Mouse (Mus musculus) splenic B cell, adult 2 months (primary cell): ENCODE measurements around the gene Igsf9.
A peak's percentile ranks its signal among the peaks of the same experiment; 100 is the strongest.

Experiments
- DNase-seq: peaks from one replicate; pipeline ENCODE4 v3.0.0-alpha.2; 2011; ENCODE audit warnings: low read depth, low spot score
- H3K27me3 ChIP-seq: 2 replicates; pipeline ENCODE4 v1.6.1; 2012; ENCODE audit warnings: mild to moderate bottlenecking, low read length, moderate library complexity, mixed read lengths; ENCODE audit not compliant: control insufficient read depth, poor library complexity, insufficient read depth, severe bottlenecking
- H3K36me3 ChIP-seq: 2 replicates; pipeline ENCODE4 v1.6.1; 2012; ENCODE audit warnings: mild to moderate bottlenecking, low read length, moderate library complexity, mixed read lengths; ENCODE audit not compliant: control insufficient read depth, poor library complexity, insufficient read depth, severe bottlenecking

The Igsf9 gene

GRCm38 (mm10) chr1:172481111-172481510 lies 477 bp upstream of the Igsf9 start:
- no peaks in the 10 kb centered on the region for H3K36me3 ChIP-seq
- DNase-seq: no peak
- H3K27me3 ChIP-seq: no peaks in the 10 kb centered on the region

- no peak for DNase-seq
- H3K27me3 ChIP-seq: no peaks in the 10 kb centered on the region
- H3K36me3 ChIP-seq: no peaks in the 10 kb centered on the region
Observed at GRCm38 (mm10) chr1:172482518-172483360, 1.2 kb downstream of the Igsf9 start.

DNA sequence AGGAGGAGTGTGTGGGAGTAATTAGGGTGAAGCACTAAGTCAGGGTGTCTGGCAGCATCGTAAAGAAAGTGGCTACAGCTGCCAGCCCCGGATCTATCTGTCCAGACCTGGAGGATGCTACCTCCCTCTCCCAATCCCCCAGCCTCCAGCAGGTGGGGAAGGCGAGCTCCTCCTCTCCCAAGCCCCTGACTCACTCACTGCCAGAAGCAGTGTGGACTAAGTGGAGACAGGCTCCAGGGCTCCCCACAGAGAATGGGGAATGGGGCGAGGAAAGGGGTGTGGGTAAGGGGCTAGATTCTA lies 1.7 kb downstream of the Igsf9 start:
- no peaks in the 10 kb centered on the region for H3K36me3 ChIP-seq
- DNase-seq: no peak
- no peaks in the 10 kb centered on the region for H3K27me3 ChIP-seq

- H3K27me3 ChIP-seq: no peaks in the 10 kb centered on the region
- DNase-seq: no peak
- H3K36me3 ChIP-seq: no peaks in the 10 kb centered on the region
Observed at GRCm38 (mm10) chr1:172484236-172484635, 2.6 kb downstream of the Igsf9 start.

DNA sequence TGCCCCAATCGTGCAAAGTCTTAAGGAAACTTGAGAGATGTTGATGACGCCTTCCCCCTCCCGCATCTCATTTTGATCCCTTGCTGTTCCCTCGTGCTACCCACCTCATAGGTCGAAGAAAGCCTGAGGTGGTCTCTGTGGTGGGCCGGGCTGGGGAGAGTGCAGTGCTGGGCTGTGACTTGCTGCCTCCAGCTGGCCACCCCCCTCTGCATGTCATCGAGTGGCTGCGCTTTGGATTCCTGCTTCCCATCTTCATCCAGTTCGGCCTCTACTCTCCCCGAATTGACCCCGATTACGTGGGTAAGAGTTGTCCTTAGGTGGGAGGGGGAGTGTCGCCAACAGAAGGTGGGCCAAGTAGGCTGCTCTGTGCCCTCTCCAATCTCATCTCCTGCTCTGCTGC lies 3.1 kb downstream of the Igsf9 start:
- no peaks in the 10 kb centered on the region for H3K36me3 ChIP-seq
- no peak for DNase-seq
- no peaks in the 10 kb centered on the region for H3K27me3 ChIP-seq

DNA sequence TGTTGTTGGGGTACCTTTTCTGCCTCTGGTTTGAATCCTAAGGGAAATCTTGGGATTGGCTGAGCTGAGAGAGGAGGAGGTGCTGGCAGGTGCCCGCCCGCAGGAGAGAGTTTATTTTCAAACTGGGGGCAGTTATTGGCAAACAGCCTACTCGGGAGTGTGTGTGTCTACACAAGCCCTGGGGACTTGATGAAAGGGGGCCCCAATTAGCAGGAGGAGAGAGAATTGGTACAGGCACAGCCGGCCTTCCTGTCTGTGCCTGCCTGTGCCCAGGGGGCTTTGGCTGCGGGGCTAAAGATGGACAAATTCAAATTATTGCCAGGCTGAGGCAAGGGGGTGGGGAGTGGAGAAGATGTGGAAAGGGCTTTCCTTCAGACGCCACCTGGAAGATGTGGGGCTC lies 4.2 kb downstream of the Igsf9 start:
- H3K36me3 ChIP-seq: no peaks in the 10 kb centered on the region
- H3K27me3 ChIP-seq: no peaks in the 10 kb centered on the region
- DNase-seq: no peak

DNA sequence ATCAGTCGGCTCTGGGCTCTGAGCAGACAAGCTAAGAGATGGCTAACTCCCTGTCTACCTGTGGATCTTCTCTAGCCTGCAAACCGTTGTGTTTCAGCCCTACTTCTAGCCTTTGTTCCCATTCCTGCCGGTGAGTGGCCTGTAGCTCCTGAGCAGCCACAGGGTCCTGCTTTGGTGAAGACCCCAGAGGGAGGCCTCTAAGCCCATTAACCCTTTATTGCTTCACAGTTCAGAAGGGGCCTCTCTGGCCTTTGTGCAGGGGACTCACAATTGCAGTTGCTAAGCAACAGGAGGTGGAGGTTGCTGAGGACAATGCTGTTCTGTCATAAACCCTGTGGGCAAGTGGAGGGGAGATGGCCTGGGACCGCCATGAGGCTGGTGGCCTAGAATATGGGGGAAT lies 4.6 kb downstream of the Igsf9 start:
- no peak for DNase-seq

GRCm38 (mm10) chr1:172486651-172487050 lies 5.1 kb downstream of the Igsf9 start:
- DNase-seq: no peak
- Histone ChIP-seq H3K36me3 (no peaks in the 10 kb centered on the region), H3K27me3 (no peaks in the 10 kb centered on the region)

More for the DNA sequence above, 4.6 kb downstream of the Igsf9 start:
- Histone ChIP-seq H3K36me3 (no peaks in the 10 kb centered on the region), H3K27me3 (no peaks in the 10 kb centered on the region)

- no peaks in the 10 kb centered on the region for H3K36me3 ChIP-seq
- H3K27me3 ChIP-seq: no peaks in the 10 kb centered on the region
- DNase-seq: no peak
Observed at GRCm38 (mm10) chr1:172487859-172488258, 6.3 kb downstream of the Igsf9 start.

DNA sequence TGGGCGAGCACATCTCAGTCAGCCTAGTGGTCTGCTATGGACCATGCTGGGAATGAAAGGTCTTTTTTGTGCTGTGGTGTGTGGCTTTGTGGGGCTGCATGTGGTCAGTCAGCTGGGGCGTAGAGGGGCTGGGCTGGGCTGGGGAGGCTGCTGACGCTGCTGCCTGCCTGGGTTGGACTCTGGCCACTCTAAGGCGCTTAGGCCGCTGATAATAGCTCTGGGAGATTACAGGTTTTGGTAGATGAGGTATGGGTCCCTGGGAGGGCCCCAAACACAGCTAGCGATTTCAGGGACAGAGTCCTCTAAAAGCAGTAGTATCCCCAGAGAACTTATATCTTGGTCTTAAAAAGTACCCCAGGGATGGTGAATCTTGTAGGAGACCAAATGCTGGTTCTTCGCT lies 7.2 kb downstream of the Igsf9 start:
- no peaks in the 10 kb centered on the region for H3K36me3 ChIP-seq
- no peak for DNase-seq
- H3K27me3 ChIP-seq: no peaks in the 10 kb centered on the region

DNA sequence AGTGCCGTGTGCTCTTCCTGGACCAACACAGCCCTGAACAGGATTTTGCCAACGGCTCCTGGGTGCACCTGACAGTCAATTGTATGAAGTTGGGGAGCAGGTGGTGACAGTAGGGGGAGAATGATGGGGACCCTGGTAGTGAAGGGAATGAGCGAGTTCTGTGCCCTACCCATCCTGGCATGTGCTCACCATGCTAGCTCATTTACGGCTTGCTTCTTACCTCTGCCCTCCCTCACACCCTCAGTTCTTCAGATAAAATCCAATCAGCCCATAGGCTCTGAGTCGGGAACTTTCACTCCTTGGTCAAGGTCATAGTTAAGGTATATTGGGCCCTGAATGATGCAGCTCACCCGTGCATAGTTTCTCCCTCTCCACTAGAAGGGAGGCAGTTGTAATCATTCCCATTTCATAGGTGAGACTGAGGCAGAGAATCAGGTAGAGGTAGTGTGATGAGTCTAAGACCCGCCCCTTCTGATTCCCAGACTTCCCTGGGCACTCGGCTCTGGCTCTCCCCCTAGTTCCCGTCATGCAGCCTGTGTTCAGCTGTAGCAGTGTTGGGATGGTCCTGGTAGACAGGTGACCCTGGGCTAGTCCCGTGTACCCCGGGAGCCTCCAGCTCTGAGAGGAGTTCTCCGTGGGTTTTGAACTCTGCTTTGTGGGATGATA lies 8.1 kb downstream of the Igsf9 start:
- DNase-seq: no peak
- Histone ChIP-seq H3K36me3 (no peaks in the 10 kb centered on the region), H3K27me3 (no peaks in the 10 kb centered on the region)

GRCm38 (mm10) chr1:172490261-172490661 lies 8.7 kb downstream of the Igsf9 start:
- peak; percentile 82 for DNase-seq
- Histone ChIP-seq H3K27me3 (no peaks in the 10 kb centered on the region), H3K36me3 (no peaks in the 10 kb centered on the region)

GRCm38 (mm10) chr1:172492047-172492446 lies 10.5 kb downstream of the Igsf9 start:
- Histone ChIP-seq H3K27me3 (no peaks in the 10 kb centered on the region), H3K36me3 (no peaks in the 10 kb centered on the region)
- no peak for DNase-seq

GRCm38 (mm10) chr1:172493516-172493915 lies 11.9 kb downstream of the Igsf9 start:
- no peaks in the 10 kb centered on the region for H3K36me3 ChIP-seq
- DNase-seq: peak; percentile 75
- H3K27me3 ChIP-seq: no peaks in the 10 kb centered on the region

- no peak for DNase-seq
- Histone ChIP-seq H3K36me3 (no peaks in the 10 kb centered on the region), H3K27me3 (no peaks in the 10 kb centered on the region)
Observed at GRCm38 (mm10) chr1:172496030-172496429, 14.4 kb downstream of the Igsf9 start.
